Mouse (Mus musculus): ENCODE measurements around the gene Adm2. TPM values are rescaled to one million over a fixed set of nuclear protein-coding genes. Genes with fewer than 3 reads are reported as not detected.
A peak's percentile ranks its signal among the peaks of the same experiment; 100 is the strongest.

The Adm2 gene
- total RNA-seq, 1 experiment = 4.6 TPM

DNA sequence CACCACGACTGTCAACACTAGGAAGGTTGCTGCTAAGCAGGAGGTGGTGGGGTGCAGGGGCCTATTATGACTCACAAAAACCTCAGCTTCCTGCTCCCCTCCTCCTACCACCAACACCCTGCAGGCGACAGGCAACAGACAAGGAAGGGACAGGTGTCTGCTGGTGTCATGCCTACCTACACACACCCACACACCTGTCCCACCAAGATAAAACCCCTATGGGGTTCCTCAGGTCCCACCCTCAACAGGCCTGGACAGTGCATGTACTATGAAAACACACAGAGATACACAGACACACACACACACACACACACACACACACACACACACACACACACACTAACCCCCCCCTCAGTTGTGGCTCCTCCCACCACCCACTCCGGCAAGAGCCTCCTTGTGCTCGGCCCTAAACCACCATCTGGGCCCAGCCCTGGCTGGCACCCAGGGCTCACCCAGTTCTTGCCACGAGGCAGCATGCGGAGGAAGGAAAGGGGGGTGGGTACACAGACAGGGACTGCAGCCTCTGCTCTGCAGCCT lies 12.5 kb upstream of the Adm2 start:
- Histone ChIP-seq H3K9ac (ENCODE audit: insufficient read depth, low read depth, low read length, poor library complexity, severe bottlenecking) (no peak overlapping the region), H3K36me3 (ENCODE audit: control insufficient read depth, insufficient read depth, low read length, poor library complexity, severe bottlenecking) (peaks cover 17% of the 10 kb centered on the region; the same call in 1 of the 2 replicates), H3K4me1 (ENCODE audit: control insufficient read depth in 2 of 2, insufficient read depth in 2 of 2, low read length in 2 of 2, poor library complexity in 1 of 2) (peaks cover 0 to 9% of the 10 kb centered on the region in 2 experiments; a peak in 1 of 4 replicates), H3K4me3 (ENCODE audit: insufficient read depth in 1 of 2, low read depth in 1 of 2, low read length in 2 of 2, poor library complexity in 1 of 2, severe bottlenecking in 1 of 2) (no peak overlapping the region), H3K27ac (ENCODE audit: insufficient read depth, low read depth, low read length, poor library complexity, severe bottlenecking) (no peak overlapping the region), H3K9me3 (ENCODE audit: control insufficient read depth, insufficient read depth, low read depth, low read length) (no peaks in the 10 kb centered on the region)
- no peak for DNase-seq (ENCODE audit: low read depth, low spot score)
- in situ Hi-C loops (cut with MboI; ENCODE audit: low sequenced_read_pairs in 2 of 2, unreplicated experiment in 2 of 2) = no loop called here
- TF ChIP-seq ZNF384 (IDR thresholded peaks at IDR 0.05; ENCODE audit: low read depth, low read length) (no peak), MAFK (IDR thresholded peaks at IDR 0.05; ENCODE audit: insufficient read depth, low read depth, low read length) (no peak), ZC3H11A (IDR thresholded peaks at IDR 0.05; ENCODE audit: borderline replicate concordance, low read depth, low read length) (no peak), CHD2 (IDR thresholded peaks at IDR 0.05; ENCODE audit: low read depth, low read length) (no peak), HCFC1 (IDR thresholded peaks at IDR 0.05; ENCODE audit: borderline replicate concordance, insufficient read depth, low read length) (no peak)

DNA sequence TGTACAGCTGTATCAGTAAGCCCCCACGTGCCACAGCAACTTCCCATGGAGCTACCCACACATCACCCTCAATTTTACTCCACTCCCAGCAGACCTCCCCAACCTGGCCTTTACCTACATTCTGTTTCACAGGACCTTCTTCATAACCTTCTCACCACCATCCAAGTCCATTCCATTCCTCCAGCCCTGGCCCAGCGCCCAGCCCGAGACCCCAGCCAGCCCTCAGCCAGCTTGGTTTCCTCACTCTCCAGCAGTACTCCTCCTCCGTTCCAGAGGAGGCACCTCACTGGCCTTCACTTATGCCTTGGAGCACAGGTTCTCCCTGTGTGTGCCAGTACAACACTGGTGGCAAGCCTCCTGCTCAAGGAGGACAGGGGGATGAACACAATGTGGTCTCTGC lies 9.2 kb upstream of the Adm2 start:
- H3K9ac ChIP-seq (ENCODE audit: insufficient read depth, low read depth, low read length, poor library complexity, severe bottlenecking) = no peak overlapping the region
- no peaks in the 10 kb centered on the region for H3K36me3 ChIP-seq (ENCODE audit: control insufficient read depth, insufficient read depth, low read length, poor library complexity, severe bottlenecking)
- DNase-seq (ENCODE audit: low read depth, low spot score) = no peak
- in situ Hi-C loops (cut with MboI; ENCODE audit: low sequenced_read_pairs in 2 of 2, unreplicated experiment in 2 of 2) = no loop called here
- H3K27ac ChIP-seq (ENCODE audit: insufficient read depth, low read depth, low read length, poor library complexity, severe bottlenecking) = no peak overlapping the region
- H3K4me3 ChIP-seq (ENCODE audit: insufficient read depth in 1 of 2, low read depth in 1 of 2, low read length in 2 of 2, poor library complexity in 1 of 2, severe bottlenecking in 1 of 2) = no peak overlapping the region
- no peak for TF ChIP-seq ZC3H11A (IDR thresholded peaks at IDR 0.05; ENCODE audit: borderline replicate concordance, low read depth, low read length)
- TF ChIP-seq CHD2 (IDR thresholded peaks at IDR 0.05; ENCODE audit: low read depth, low read length) = no peak
- H3K4me1 ChIP-seq (ENCODE audit: control insufficient read depth in 2 of 2, insufficient read depth in 2 of 2, low read length in 2 of 2, poor library complexity in 1 of 2) = peaks cover 0 to 13% of the 10 kb centered on the region in 2 experiments; a peak in 1 of 4 replicates
- no peaks in the 10 kb centered on the region for H3K9me3 ChIP-seq (ENCODE audit: control insufficient read depth, insufficient read depth, low read depth, low read length)

DNA sequence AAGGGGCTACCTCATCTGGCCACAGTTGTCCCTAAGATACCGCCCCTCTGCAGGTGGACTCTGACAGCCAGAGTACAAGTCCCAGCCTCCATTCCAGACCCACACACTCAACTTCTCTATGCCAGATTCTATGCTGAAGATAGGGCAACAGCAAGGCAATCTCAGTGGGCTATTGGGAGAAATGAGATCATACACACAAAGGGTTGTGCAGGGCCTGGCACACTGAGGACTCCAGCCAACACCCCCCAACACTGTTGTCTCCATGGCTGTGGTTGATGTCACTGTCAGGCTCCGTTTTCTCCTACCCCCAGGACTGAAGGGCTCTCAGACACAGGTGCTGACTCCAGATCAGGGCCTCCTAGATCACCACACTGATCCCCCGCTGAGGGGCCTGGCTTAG lies 8.4 kb upstream of the Adm2 start:
- peak overlapping the region; percentile 91 for H3K9ac ChIP-seq (ENCODE audit: insufficient read depth, low read depth, low read length, poor library complexity, severe bottlenecking)
- no peaks in the 10 kb centered on the region for H3K9me3 ChIP-seq (ENCODE audit: control insufficient read depth, insufficient read depth, low read depth, low read length)
- no peaks in the 10 kb centered on the region for H3K36me3 ChIP-seq (ENCODE audit: control insufficient read depth, insufficient read depth, low read length, poor library complexity, severe bottlenecking)
- no peak overlapping the region for H3K27ac ChIP-seq (ENCODE audit: insufficient read depth, low read depth, low read length, poor library complexity, severe bottlenecking)
- DNase-seq (ENCODE audit: low read depth, low spot score) = no peak
- H3K4me3 ChIP-seq (ENCODE audit: insufficient read depth in 1 of 2, low read depth in 1 of 2, low read length in 2 of 2, poor library complexity in 1 of 2, severe bottlenecking in 1 of 2) = peak overlapping the region; percentile 93 to 94
- no peak for TF ChIP-seq MAFK (IDR thresholded peaks at IDR 0.05; ENCODE audit: insufficient read depth, low read depth, low read length)
- H3K4me1 ChIP-seq (ENCODE audit: control insufficient read depth in 2 of 2, insufficient read depth in 2 of 2, low read length in 2 of 2, poor library complexity in 1 of 2) = peaks cover 0 to 13% of the 10 kb centered on the region in 2 experiments; a peak in 1 of 4 replicates
- in situ Hi-C loops (cut with MboI; ENCODE audit: low sequenced_read_pairs in 2 of 2, unreplicated experiment in 2 of 2) = no loop called here

DNA sequence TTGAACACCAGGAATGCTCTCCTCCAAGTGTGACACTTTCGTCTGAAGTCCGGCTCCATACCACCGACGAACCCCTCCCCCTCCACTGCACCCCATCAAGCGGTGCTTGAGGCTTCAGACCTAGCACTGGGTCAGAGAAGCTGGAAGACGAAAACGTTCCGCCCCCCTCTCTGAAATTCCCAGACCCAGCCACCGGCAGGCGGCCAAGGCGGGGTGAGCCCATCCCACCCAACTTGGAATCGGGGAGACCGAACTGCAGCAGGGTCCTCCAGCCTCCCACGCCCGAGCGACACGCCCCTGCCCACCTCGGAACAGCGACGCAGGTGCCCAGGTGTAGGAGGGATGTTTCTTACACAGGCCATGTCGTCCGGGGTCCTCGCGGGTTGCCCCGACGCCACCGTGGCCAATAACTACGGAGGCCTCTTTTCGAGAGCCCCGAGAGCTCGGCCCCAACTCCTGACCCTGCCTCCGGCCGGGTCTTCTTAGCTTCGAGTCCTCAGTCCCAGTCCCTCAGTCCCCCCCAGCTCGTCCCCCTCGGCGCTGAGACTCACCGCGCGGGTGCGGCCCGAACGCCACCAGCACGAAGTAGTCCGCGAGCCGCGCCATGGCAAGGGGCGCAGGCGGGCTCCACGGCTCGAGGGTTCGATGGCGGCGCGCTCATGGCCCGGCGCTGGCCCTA lies 7.9 kb upstream of the Adm2 start:
- Histone ChIP-seq H3K4me1 (ENCODE audit: control insufficient read depth in 2 of 2, insufficient read depth in 2 of 2, low read length in 2 of 2, poor library complexity in 1 of 2) (peaks cover 0 to 13% of the 10 kb centered on the region in 2 experiments; a peak in 1 of 4 replicates), H3K36me3 (ENCODE audit: control insufficient read depth, insufficient read depth, low read length, poor library complexity, severe bottlenecking) (no peaks in the 10 kb centered on the region), H3K4me3 (ENCODE audit: insufficient read depth in 1 of 2, low read depth in 1 of 2, low read length in 2 of 2, poor library complexity in 1 of 2, severe bottlenecking in 1 of 2) (peak overlapping the region; percentile 93 to 94), H3K27ac (ENCODE audit: insufficient read depth, low read depth, low read length, poor library complexity, severe bottlenecking) (no peak overlapping the region), H3K9ac (ENCODE audit: insufficient read depth, low read depth, low read length, poor library complexity, severe bottlenecking) (peak overlapping the region; percentile 91), H3K9me3 (ENCODE audit: control insufficient read depth, insufficient read depth, low read depth, low read length) (no peaks in the 10 kb centered on the region)
- DNase-seq (ENCODE audit: low read depth, low spot score) = no peak
- no peak for TF ChIP-seq MAFK (IDR thresholded peaks at IDR 0.05; ENCODE audit: insufficient read depth, low read depth, low read length)
- in situ Hi-C loops (cut with MboI; ENCODE audit: low sequenced_read_pairs in 2 of 2, unreplicated experiment in 2 of 2) = no loop called here

DNA sequence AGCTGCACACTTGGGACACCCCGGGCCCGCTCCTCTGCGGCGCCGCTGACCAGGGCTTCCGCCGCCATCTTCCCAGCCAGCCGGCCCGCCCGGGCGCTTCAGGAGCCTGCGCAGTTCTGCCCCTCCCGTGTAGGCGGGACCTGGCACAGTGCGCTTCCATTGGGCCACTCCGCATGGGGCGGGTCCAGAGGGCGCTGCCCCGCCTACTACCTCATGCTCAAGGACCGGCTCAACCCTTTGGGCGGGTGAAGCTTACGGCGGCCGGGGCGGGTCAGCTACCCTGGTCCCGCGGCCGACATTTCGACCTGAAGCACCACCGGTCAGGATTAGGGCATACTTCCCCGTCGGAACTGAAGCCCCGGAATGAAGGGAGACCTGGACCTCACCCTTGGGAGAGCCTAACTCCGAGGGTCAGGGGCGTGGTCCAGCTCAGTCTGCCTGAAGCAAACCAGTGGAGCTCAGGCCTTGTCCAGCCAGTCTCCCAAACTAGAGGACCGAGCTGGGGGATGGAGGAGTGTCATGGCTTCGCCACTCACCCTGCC lies 7.3 kb upstream of the Adm2 start, which contains the start of gene Sbf1:
Sbf1 (minus strand) TSS at position 122 of the 542 bp plus-strand sequence.
- Histone ChIP-seq H3K9me3 (ENCODE audit: control insufficient read depth, insufficient read depth, low read depth, low read length) (no peaks in the 10 kb centered on the region), H3K9ac (ENCODE audit: insufficient read depth, low read depth, low read length, poor library complexity, severe bottlenecking) (peak within 1 kb of the TSS; percentile 91), H3K4me3 (ENCODE audit: insufficient read depth in 1 of 2, low read depth in 1 of 2, low read length in 2 of 2, poor library complexity in 1 of 2, severe bottlenecking in 1 of 2) (peak within 1 kb of the TSS; percentile 93 to 94), H3K36me3 (ENCODE audit: control insufficient read depth, insufficient read depth, low read length, poor library complexity, severe bottlenecking) (no peaks in the 10 kb centered on the region), H3K4me1 (ENCODE audit: control insufficient read depth in 2 of 2, insufficient read depth in 2 of 2, low read length in 2 of 2, poor library complexity in 1 of 2) (peaks cover 0 to 13% of the 10 kb centered on the region in 2 experiments; a peak in 1 of 4 replicates), H3K27ac (ENCODE audit: insufficient read depth, low read depth, low read length, poor library complexity, severe bottlenecking) (no peak within 1 kb of the TSS)
- DNase-seq (ENCODE audit: low read depth, low spot score) = peak; percentile 93
- in situ Hi-C loops (cut with MboI; ENCODE audit: low sequenced_read_pairs in 2 of 2, unreplicated experiment in 2 of 2) = no loop called here
- no peak for TF ChIP-seq ZC3H11A (IDR thresholded peaks at IDR 0.05; ENCODE audit: borderline replicate concordance, low read depth, low read length)
- TF ChIP-seq HCFC1 (IDR thresholded peaks at IDR 0.05; ENCODE audit: borderline replicate concordance, insufficient read depth, low read length) = 0 out of 2 replicates have a peak, but pooled peaks have one; percentile 36

Measured in ES-E14 (cell line).